Mouse (Mus musculus) layer of hippocampus, adult 2 months (tissue): ENCODE measurements at regions not wholly inside any gene's neighbourhood (a gene's known extent, or its start where the extent isn't known, plus 50 kb on each side); places are given as distances from the start of the nearest gene placed in this dataset.

Experiments
- DNase-seq, 2 experiments: peaks; one replicate each; pipeline ENCODE4 v3.0.0; 2022; ENCODE audit warnings: low spot score in 2 of 2
- H3K27ac ChIP-seq: fragments of 200-600 bp; 2 replicates; pipeline ENCODE4 v1.8.1; 2022
- H3K4me3 ChIP-seq: fragments of 200-600 bp; 2 replicates; pipeline ENCODE4 v1.8.1; 2022; ENCODE audit warnings: mild to moderate bottlenecking
- CTCF ChIP-seq: fragments of 200-600 bp; conservative IDR thresholded peaks from 2 replicates; pipeline ENCODE4 v1.8.1; 2022; ENCODE audit warnings: antibody characterized with exemption, mild to moderate bottlenecking, moderate library complexity

DNA sequence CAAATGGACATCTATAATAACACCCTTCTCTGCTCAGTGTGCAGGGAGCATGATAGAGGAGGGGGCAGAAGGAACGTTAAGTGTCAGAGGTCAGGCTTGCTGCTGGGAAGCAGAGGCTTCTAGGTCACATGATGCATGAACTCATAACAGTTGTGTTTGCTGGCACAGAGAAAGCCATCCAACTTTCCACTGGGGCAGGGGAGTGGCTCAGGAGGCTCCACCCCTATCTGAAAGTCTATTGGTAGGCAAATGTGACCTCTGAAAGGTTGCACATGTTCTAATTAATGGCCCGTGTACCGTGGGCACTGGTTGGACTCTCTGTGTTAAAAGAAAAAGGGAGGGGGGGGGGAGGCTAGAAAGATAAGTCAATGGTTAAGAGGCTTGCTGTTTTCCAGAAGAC, 224.6 kb downstream of the Slc16a7 start:
- TF ChIP-seq CTCF, result no peak
- no peak overlapping the region for H3K27ac ChIP-seq
- H3K4me3 ChIP-seq, result no peak overlapping the region
- no peak for DNase-seq

DNA sequence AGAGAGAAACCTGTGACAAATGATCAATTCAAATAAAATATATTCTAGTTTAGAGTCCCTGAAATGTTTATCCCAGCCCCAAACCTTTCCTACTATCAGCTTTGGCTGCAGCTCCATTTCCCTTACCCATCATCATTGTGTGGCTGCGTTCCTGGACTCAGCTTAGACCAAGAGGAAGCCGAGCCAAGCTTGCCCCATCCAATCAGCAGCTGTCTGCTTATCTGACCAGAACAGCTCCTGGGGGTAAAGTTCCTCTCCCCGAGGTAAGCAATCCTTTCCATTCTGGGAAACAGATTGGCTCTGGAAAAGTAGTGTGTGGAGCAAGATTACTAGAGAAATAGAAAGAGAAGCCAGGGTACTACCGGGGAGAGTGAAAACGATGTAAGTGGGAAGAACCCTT, 228.2 kb downstream of the Slc16a7 start:
- no peak overlapping the region for H3K27ac ChIP-seq
- H3K4me3 ChIP-seq, result no peak overlapping the region
- DNase-seq, result no peak
- TF ChIP-seq CTCF, result no peak

- Histone ChIP-seq H3K4me3 (no peak overlapping the region), H3K27ac (no peak overlapping the region)
- TF ChIP-seq CTCF, result no peak
- no peak for DNase-seq
These were observed 240.5 kb downstream of the Slc16a7 start for GRCm38 (mm10) chr10:125148753-125149152.

- DNase-seq, result no peak
- no peak overlapping the region for H3K27ac ChIP-seq
- no peak for TF ChIP-seq CTCF
- no peak overlapping the region for H3K4me3 ChIP-seq
These were observed 242.0 kb downstream of the Slc16a7 start for GRCm38 (mm10) chr10:125147239-125147782.

- TF ChIP-seq CTCF, result no peak
- 0 out of 2 replicates have a peak overlapping the region, but pooled peaks have one; percentile 18 for H3K27ac ChIP-seq
- no peak overlapping the region for H3K4me3 ChIP-seq
- no peak for DNase-seq
These were observed 242.9 kb downstream of the Slc16a7 start for GRCm38 (mm10) chr10:125146365-125146764.

DNA sequence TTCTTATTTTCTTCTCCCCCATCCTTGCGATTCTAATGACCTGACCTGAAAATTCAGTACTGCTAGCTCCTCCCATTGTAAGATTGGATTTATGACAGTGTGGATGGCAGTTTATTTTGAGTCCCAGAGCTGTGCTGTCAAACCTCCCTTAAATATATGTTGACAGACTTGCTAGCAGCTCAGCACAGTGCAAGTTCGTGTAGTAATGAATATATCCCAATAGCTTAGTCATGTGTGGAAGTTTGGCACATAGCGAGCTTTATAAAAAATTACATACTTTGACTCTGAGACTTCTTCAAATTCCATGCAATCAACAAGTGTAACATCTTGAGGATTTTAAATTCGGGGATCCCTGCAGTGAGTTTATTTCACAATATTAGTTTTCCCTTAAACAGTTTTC, 243.5 kb downstream of the Slc16a7 start:
- TF ChIP-seq CTCF, result no peak

GRCm38 (mm10) chr10:125121762-125122161, 267.5 kb downstream of the Slc16a7 start:
- Histone ChIP-seq H3K4me3 (no peak overlapping the region), H3K27ac (peak overlapping the region; percentile 86)
- TF ChIP-seq CTCF, result no peak
- peak; percentile 77 to 88 for DNase-seq

More for the DNA sequence above, 243.5 kb downstream of the Slc16a7 start:
- no peak overlapping the region for H3K27ac ChIP-seq
- DNase-seq, result no peak
- H3K4me3 ChIP-seq, result no peak overlapping the region

- DNase-seq, result peak in 1 of 2 experiments; percentile 33
- peak; percentile 68 for TF ChIP-seq CTCF
- no peak overlapping the region for H3K27ac ChIP-seq
- H3K4me3 ChIP-seq, result no peak overlapping the region
These were observed 274.9 kb downstream of the Slc16a7 start for GRCm38 (mm10) chr10:125114318-125114717.

DNA sequence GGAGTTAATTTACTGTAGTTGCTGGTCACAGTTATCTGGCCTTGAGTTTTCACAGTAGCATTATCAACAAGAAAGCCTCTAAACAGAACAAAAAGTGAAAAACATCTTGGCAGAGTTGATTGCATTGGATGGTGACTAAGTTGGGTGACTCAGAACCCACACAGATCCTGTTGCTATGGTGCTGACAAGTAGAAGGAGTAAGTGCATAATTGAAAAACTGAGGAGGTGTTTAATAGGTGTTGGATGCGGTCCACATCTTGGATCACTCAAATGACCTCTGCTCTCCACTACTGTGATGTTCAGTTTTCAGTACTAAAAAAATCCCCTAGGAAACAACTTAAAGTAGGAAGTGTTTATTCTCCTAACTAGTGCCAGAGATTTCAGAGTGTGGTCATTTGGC, 280.3 kb downstream of the Slc16a7 start:
- TF ChIP-seq CTCF, result no peak
- DNase-seq, result peak in 1 of 2 experiments; percentile 12
- Histone ChIP-seq H3K4me3 (no peak overlapping the region), H3K27ac (peak overlapping the region; percentile 46)

GRCm38 (mm10) chr10:125084975-125085374, 304.3 kb downstream of the Slc16a7 start:
- peak in 1 of 2 experiments; percentile 28 for DNase-seq
- no peak for TF ChIP-seq CTCF
- Histone ChIP-seq H3K4me3 (no peak overlapping the region), H3K27ac (no peak overlapping the region)

DNA sequence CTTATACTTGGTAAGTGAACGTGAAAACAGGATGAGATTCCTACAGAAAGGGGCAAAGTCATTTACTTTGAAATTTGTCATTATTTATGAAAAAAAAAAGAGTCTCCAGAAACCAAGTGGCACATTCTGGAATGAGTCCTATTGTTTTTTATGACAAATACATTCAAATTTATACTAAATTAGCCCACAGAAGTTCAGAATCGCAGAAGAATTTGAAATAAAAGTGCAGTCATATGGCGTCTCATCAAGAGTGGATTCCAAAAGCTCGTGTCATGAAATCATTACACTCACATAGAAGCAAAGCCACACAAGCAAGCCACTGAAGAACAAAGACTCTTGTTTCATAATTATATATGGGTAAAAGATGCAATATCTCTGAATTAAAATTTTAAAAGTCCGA, 316.9 kb downstream of the Slc16a7 start:
- Histone ChIP-seq H3K27ac (no peak overlapping the region), H3K4me3 (no peak overlapping the region)
- no peak for TF ChIP-seq CTCF
- no peak for DNase-seq

DNA sequence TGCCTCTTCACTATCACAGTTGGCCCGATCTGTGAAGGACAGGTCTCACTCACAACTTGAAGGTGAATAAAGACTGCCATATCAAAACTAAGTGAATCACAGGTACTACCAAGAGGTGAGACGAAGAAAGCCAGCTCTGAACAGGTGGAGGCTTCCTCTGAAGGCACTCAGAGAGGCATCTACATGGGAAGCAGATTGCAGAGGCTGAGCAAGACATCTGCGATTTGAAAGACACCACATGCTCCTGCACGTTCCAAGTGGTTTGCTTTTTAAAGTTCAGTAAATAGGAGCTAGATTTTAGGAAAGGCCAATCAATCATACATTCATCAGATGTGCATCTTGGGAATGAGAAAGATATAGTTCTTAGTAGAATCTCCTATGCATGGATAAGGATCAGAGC, 319.0 kb downstream of the Slc16a7 start:
- DNase-seq, result peak; percentile 27 to 43
- TF ChIP-seq CTCF, result no peak
- H3K27ac ChIP-seq, result no peak overlapping the region
- no peak overlapping the region for H3K4me3 ChIP-seq

DNA sequence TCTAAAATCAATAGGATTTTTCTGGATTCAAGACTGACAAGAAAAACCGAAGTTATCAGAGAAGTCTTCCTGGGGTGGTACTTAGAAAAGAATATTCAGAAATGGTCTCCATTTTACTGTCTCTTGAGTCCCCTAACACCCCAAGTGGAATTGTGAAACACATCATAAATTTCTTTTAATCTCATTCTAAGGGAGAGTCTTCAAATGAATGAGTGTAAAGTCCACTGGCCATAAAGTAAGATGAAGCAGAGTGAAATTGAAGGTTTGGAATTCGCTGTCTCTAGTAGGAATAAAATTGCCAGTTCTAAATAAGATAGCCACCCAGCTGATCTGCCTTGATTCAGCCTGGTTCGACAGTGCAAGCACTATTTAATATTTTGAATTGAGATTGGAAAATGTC, 350.0 kb downstream of the Slc16a7 start:
- H3K27ac ChIP-seq, result no peak overlapping the region
- no peak overlapping the region for H3K4me3 ChIP-seq
- TF ChIP-seq CTCF, result no peak
- no peak for DNase-seq

DNA sequence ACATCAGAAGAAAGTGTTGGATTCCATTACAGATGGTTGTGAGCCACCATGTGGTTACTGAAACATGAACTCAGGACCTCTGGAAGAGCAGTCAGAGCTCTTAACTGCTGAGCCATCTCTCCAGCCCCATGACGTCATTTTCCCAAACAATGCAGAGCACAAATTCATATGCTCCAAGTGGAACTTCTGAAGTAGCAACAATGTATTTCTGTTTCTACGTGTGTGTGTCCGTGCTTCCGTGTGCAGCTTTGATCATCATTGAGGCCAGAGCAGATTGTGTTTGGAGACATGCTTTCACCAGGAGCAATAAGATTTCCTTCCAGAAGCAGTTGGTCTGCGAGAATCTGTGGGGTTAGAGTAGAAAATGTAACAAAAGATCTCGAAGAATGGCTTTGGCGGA, 353.6 kb downstream of the Slc16a7 start:
- no peak for DNase-seq
- no peak overlapping the region for H3K4me3 ChIP-seq
- no peak overlapping the region for H3K27ac ChIP-seq
- TF ChIP-seq CTCF, result no peak
